Mouse (Mus musculus): Measurements from ENCODE around the gene Krt13.
A peak's percentile ranks its signal among the peaks of the same experiment; 100 is the strongest.

Gene Krt13

GRCm38 (mm10) chr11:100121466-100121865 lies at the start of gene Krt13:
Gene Krt13, minus strand, starts transcription at chr11:100121566.
- DNase-seq (ENCODE audit: low spot score), result no peak

GRCm38 (mm10) chr11:100168765-100169762 lies 47.7 kb upstream of the Krt13 start:
- DNase-seq (ENCODE audit: low spot score), result peak; percentile 93

- no peak for DNase-seq (ENCODE audit: low spot score)
Measured at GRCm38 (mm10) chr11:100168071-100168470, 46.7 kb upstream of the Krt13 start.

GRCm38 (mm10) chr11:100164392-100164791 lies 43.0 kb upstream of the Krt13 start:
- no peak for DNase-seq (ENCODE audit: low spot score)

- no peak for DNase-seq (ENCODE audit: low spot score)
Measured at GRCm38 (mm10) chr11:100157908-100158477, 36.6 kb upstream of the Krt13 start.

- peak; percentile 18 for DNase-seq (ENCODE audit: low spot score)
Measured at GRCm38 (mm10) chr11:100157331-100157730, 36.0 kb upstream of the Krt13 start.

GRCm38 (mm10) chr11:100155497-100156255 lies 34.3 kb upstream of the Krt13 start:
- peak; percentile 43 for DNase-seq (ENCODE audit: low spot score)

- DNase-seq (ENCODE audit: low spot score), result no peak
Measured at GRCm38 (mm10) chr11:100148615-100149330, 27.4 kb upstream of the Krt13 start, which contains the start of gene Krt19. Gene Krt19, minus strand, starts transcription at chr11:100148665.

GRCm38 (mm10) chr11:100147566-100148353 lies 26.4 kb upstream of the Krt13 start:
- peak; percentile 50 for DNase-seq (ENCODE audit: low spot score)

GRCm38 (mm10) chr11:100145858-100146560 lies 24.6 kb upstream of the Krt13 start:
- DNase-seq (ENCODE audit: low spot score), result no peak

GRCm38 (mm10) chr11:100145104-100145503 lies 23.7 kb upstream of the Krt13 start:
- no peak for DNase-seq (ENCODE audit: low spot score)

GRCm38 (mm10) chr11:100140966-100141365 lies 19.6 kb upstream of the Krt13 start:
- DNase-seq (ENCODE audit: low spot score), result no peak

GRCm38 (mm10) chr11:100139391-100139790 lies 18.0 kb upstream of the Krt13 start:
- DNase-seq (ENCODE audit: low spot score), result no peak

- no peak for DNase-seq (ENCODE audit: low spot score)
Measured at GRCm38 (mm10) chr11:100138809-100139208, 17.4 kb upstream of the Krt13 start.

GRCm38 (mm10) chr11:100137693-100138092 lies 16.3 kb upstream of the Krt13 start:
- no peak for DNase-seq (ENCODE audit: low spot score)

GRCm38 (mm10) chr11:100136559-100136958 lies 15.2 kb upstream of the Krt13 start:
- DNase-seq (ENCODE audit: low spot score), result no peak

- no peak for DNase-seq (ENCODE audit: low spot score)
Measured at GRCm38 (mm10) chr11:100135731-100136130, 14.4 kb upstream of the Krt13 start, which contains the start of gene Krt15. Gene Krt15, minus strand, starts transcription at chr11:100135928.

GRCm38 (mm10) chr11:100124901-100125300 lies 3.5 kb upstream of the Krt13 start:
- DNase-seq (ENCODE audit: low spot score), result no peak

GRCm38 (mm10) chr11:100120331-100120730 lies 1.0 kb downstream of the Krt13 start:
- peak; percentile 54 for DNase-seq (ENCODE audit: low spot score)

- no peak for DNase-seq (ENCODE audit: low spot score)
Measured at GRCm38 (mm10) chr11:100113742-100114029, 7.7 kb downstream of the Krt13 start.
